ENCODE assay signal across 9 mouse cellular contexts in the genomic region with DNA sequence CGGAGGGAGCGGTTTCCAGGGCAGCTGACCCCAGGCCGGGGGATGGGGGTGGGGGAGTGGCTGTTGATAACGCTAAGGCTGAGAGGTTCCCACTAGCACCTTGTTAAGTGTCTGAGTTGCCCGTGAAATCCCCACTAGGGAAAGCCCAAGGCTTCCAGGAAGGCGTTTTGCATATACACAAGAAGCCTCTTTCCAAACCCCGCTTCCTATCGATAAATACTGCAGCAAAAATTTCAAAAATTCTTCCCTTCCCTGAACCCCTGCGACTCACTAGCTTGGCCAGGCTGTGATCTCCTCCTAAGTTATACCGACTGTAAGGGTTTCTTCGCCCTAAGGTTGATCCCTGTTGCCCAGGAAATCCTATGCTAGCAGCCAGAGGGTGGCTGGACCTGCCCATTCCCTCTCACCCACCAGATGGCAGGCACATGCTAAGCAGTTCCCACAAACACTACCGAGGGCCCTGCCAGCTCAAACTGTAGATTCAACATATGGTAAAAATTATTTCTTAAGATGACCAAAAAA. TPM values are rescaled to one million over a fixed set of nuclear protein-coding genes. Genes with fewer than 3 reads are reported as not detected.
DNase-seq lines count a peak whose midpoint lies in the region; ATAC-seq and TF ChIP-seq lines count a peak whose summit lies in the region.
"Had no signal": no experiment of that assay in that cellular context is flagged by ENCODE, and none has a peak within 500 bp of the region (broad histone marks: within the 10 kb centered on the region; RNA-seq: fewer than 3 reads in every experiment).

No protein-coding gene starts in this region.

- H3K4me2 ChIP-seq in forebrain, embryonic 12.5 days = peak overlapping the region; percentile 57

- no peaks in the 10 kb centered on the region for H3K27me3 ChIP-seq in ES-Bruce4 (ENCODE audit: control insufficient read depth, insufficient read depth, low read length, poor library complexity, severe bottlenecking)
- 0 out of 2 replicates have a peak, but pooled peaks cover 3% of the 10 kb centered on the region for H3K27me3 ChIP-seq in forebrain, embryonic 12.5 days
- H3K27me3 ChIP-seq in hindbrain, embryonic 10.5 days (ENCODE audit: insufficient read depth, poor library complexity, severe bottlenecking) = no peaks in the 10 kb centered on the region

- ATAC-seq in forebrain, embryonic 12.5 days (ENCODE audit: low FRiP score) = peak; percentile 79
- no peak for ATAC-seq in inflammation-experienced regulatory T-cells, adult 6 months

- DNase-seq in brain, embryonic 14.5 days (ENCODE audit: low read depth) = peak; percentile 92
- peak; percentile 72 for DNase-seq in hindbrain, embryonic 10.5 days (ENCODE audit: low spot score)
- DNase-seq in layer of hippocampus, postnatal 14 days (ENCODE audit: low spot score in 2 of 2) = peak; percentile 49 to 53
- DNase-seq in lung, postnatal 10 days = peak; percentile 74
- peak; percentile 41 for DNase-seq in retina, adult 2 months (ENCODE audit: low read depth, low spot score)

- H3K36me3 ChIP-seq in ES-Bruce4 (ENCODE audit: control insufficient read depth, insufficient read depth, low read length, poor library complexity, severe bottlenecking) = no peaks in the 10 kb centered on the region
- H3K36me3 ChIP-seq in forebrain, embryonic 12.5 days (replicated peaks) = no peaks in the 10 kb centered on the region
- 0 out of 2 replicates have a peak, but pooled peaks cover 8% of the 10 kb centered on the region for H3K36me3 ChIP-seq in hindbrain, embryonic 10.5 days

- peak overlapping the region; percentile 37 for H3K9ac ChIP-seq in ES-Bruce4 (ENCODE audit: low read depth, poor library complexity, severe bottlenecking)
- peak overlapping the region; percentile 44; the same call in 1 of the 2 replicates for H3K9ac ChIP-seq in forebrain, embryonic 12.5 days

- H3K4me1 ChIP-seq in ES-Bruce4 (ENCODE audit: control insufficient read depth, insufficient read depth, low read length) = no peaks in the 10 kb centered on the region
- peaks cover 19% of the 10 kb centered on the region for H3K4me1 ChIP-seq in forebrain, embryonic 12.5 days
- peaks cover 21% of the 10 kb centered on the region for H3K4me1 ChIP-seq in hindbrain, embryonic 10.5 days (replicated peaks)

- H3K27ac ChIP-seq in ES-Bruce4 (ENCODE audit: insufficient read depth, low read length) = peak overlapping the region; percentile 35; the same call in 1 of the 2 replicates
- H3K27ac ChIP-seq in forebrain, embryonic 12.5 days = peak overlapping the region; percentile 80
- H3K27ac ChIP-seq in hindbrain, embryonic 10.5 days = peak overlapping the region; percentile 82

- no peaks in the 10 kb centered on the region for H3K9me3 ChIP-seq in ES-Bruce4 (replicated peaks; ENCODE audit: control insufficient read depth, insufficient read depth, low read length, poor library complexity, severe bottlenecking)
- no peaks in the 10 kb centered on the region for H3K9me3 ChIP-seq in forebrain, embryonic 12.5 days
- no peaks in the 10 kb centered on the region for H3K9me3 ChIP-seq in hindbrain, embryonic 10.5 days

- peak; percentile 43 for TF ChIP-seq CTCF in ES-Bruce4 (IDR thresholded peaks at IDR 0.05; ENCODE audit: low read depth, low read length)
- TF ChIP-seq CTCF in brain, embryonic 14.5 days (IDR thresholded peaks at IDR 0.05; ENCODE audit: borderline replicate concordance, extremely low read depth, insufficient read depth, insufficient read length) = peak; percentile 70

- 0 out of 2 replicates have a peak, but pooled peaks have one; percentile 6 for TF ChIP-seq EP300 in ES-Bruce4 (IDR thresholded peaks at IDR 0.05; ENCODE audit: insufficient read depth, low read depth, low read length)

- peak overlapping the region; percentile 27 for H3K4me3 ChIP-seq in ES-Bruce4 (ENCODE audit: low read depth, low read length)
- peak overlapping the region; percentile 31 for H3K4me3 ChIP-seq in forebrain, embryonic 12.5 days (replicated peaks)
- H3K4me3 ChIP-seq in hindbrain, embryonic 10.5 days = peak overlapping the region; percentile 47
- H3K4me3 ChIP-seq: erythroblast, embryonic 14.5 days had no signal

- WGBS in forebrain, embryonic 12.5 days = 21% methylated on average over 12 of the region's 12 CpGs
- 23% methylated on average over 12 of the region's 12 CpGs for WGBS in hindbrain, embryonic 10.5 days

- no peak for TF ChIP-seq POLR2A in ES-Bruce4 (IDR thresholded peaks at IDR 0.05; ENCODE audit: insufficient read depth, low read length)
- TF ChIP-seq POLR2A in brain, embryonic 14.5 days (IDR thresholded peaks at IDR 0.05; ENCODE audit: borderline replicate concordance, extremely low read depth, insufficient read depth, insufficient read length, poor library complexity, severe bottlenecking) = no peak

RNA-seq across cellular contexts. Expression of gene Hspa8, which starts 43.6 kb away (rescaled TPM):
- 3,442 and 3,618 TPM in 2 replicates for polyA plus RNA-seq in ES-Bruce4 (2011; ENCODE audit: insufficient read depth, insufficient read length, low read depth, missing spikeins)
- polyA plus RNA-seq in brain, embryonic 14.5 days (2012; rRNA removed) = 2,783 and 3,166 TPM in 2 replicates
- polyA plus RNA-seq in forebrain, embryonic 12.5 days (2016; fragmentation: Nextera tagmentation; extraction: Ambion mirVana) = 2,759 and 2,920 TPM in 2 replicates
- polyA plus RNA-seq in hindbrain, embryonic 10.5 days (2016; fragmentation: Nextera tagmentation; extraction: Ambion mirVana) = 2,933 and 3,536 TPM in 2 replicates
- 1,000 to 10,000 TPM; 2,045 to 2,355 TPM for total RNA-seq in layer of hippocampus, postnatal 14 days (2021)
- polyA plus RNA-seq in inflammation-experienced regulatory T-cells, adult 6 months (2017; shearing (Covaris generic)) = 1,000 to 10,000 TPM; 2,551 to 3,273 (median 2,898) TPM

Comparison
In these comparisons a context has a peak if more than half of its experiments do, and no peak if none do; other contexts are left out.
1. DNase-seq: peak in every context shown above with its lines; median percentile 92 in brain, embryonic 14.5 days; 74 in lung, postnatal 10 days; 72 in hindbrain, embryonic 10.5 days; 51 in layer of hippocampus, postnatal 14 days; 41 in retina, adult 2 months.